Mouse (Mus musculus): ENCODE results near the gene Grin2d.

Gene Grin2d

GRCm38 (mm10) chr7:45785388-45786135 is 92.6 kb downstream of the Grin2d start:
- DNase-seq (ENCODE audit: low read depth, low spot score) = peak; percentile 62

GRCm38 (mm10) chr7:45784524-45785372 is 93.4 kb downstream of the Grin2d start, which contains the start of gene Sult2b1:
TSS of gene Sult2b1 (minus strand) at chr7:45784669.
- DNase-seq (ENCODE audit: low read depth, low spot score) = peak; percentile 96

DNA sequence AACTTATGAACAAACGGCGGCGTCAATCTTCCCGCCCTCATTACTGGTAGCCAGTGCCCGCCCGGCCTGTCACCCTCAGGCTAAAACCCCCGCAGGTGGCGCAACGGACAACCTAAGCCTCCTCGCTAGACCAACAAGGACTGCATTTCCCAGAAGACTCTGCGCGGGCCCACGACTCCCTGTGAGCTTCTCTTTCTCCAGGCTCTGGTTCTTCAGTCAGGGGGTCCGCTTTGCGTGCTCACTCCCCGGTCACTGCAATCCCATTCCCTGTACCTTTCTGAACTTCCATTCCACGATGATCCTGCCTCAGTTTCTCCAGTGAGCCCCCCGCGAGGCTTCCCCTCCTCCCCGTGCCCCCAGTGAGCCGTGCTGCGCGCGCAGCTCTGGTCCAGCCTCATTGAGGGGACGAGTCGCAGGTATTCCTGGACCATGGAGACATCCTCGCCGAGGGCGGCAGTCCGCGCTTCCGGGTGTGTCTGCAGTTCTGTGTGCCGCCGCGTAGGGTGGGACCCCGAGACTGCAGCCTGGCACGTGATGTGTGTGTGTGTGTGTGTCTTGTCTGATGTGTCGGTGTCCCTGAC is 94.6 kb downstream of the Grin2d start, which contains the start of gene Lmtk3:
Gene Lmtk3, plus strand, starts transcription at position 228 of the 581 bp plus-strand sequence.
- peak; percentile 73 for DNase-seq (ENCODE audit: low read depth, low spot score)

GRCm38 (mm10) chr7:45782271-45782670 is 95.9 kb downstream of the Grin2d start:
- no peak for DNase-seq (ENCODE audit: low read depth, low spot score)
